Mouse (Mus musculus) midbrain, postnatal 0 days (tissue): ENCODE measurements at regions not wholly inside any gene's neighbourhood (a gene's known extent, or its start where the extent isn't known, plus 50 kb on each side); places are given as distances from the start of the nearest gene placed in this dataset.

ENCODE experiments used
- ATAC-seq: fragments of 200-750 bp; cut with Nextera tagmentation; 2 replicates; pipeline ENCODE4 v1.8.0; 2017; ENCODE audit warnings: moderate number of reproducible peaks, mild to moderate bottlenecking, moderate TSS enrichment, moderate library complexity; ENCODE audit not compliant: low FRiP score
- DNase-seq: peaks from one replicate; pipeline ENCODE4 v3.0.0-alpha.2; 2015; ENCODE audit warnings: low spot score
- H3K27ac ChIP-seq: fragments of 300-500 bp; sonication (generic); 2 replicates; pipeline ENCODE4 v1.5.1; 2014; ENCODE audit warnings: low read depth, mild to moderate bottlenecking, low read length, mixed read lengths
- H3K27me3 ChIP-seq: fragments of 300-500 bp; sonication (generic); 2 replicates; pipeline ENCODE4 v1.6.1; 2014; ENCODE audit warnings: low read length, control low read depth, mixed read lengths; ENCODE audit not compliant: insufficient read depth
- H3K36me3 ChIP-seq: fragments of 300-500 bp; sonication (generic); 2 replicates; pipeline ENCODE4 v1.6.1; 2014; ENCODE audit warnings: low read length, control low read depth, mixed read lengths; ENCODE audit not compliant: insufficient read depth
- H3K4me1 ChIP-seq: fragments of 300-500 bp; sonication (generic); 2 replicates; pipeline ENCODE4 v1.6.1; 2014; ENCODE audit warnings: mild to moderate bottlenecking, control low read depth, antibody characterized with exemption, low read length, mixed read lengths; ENCODE audit not compliant: insufficient read depth
- H3K4me2 ChIP-seq: fragments of 300-500 bp; sonication (generic); 2 replicates; pipeline ENCODE4 v1.6.1; 2014; ENCODE audit warnings: low read depth, mild to moderate bottlenecking, low read length, mixed read lengths; ENCODE audit not compliant: poor library complexity, severe bottlenecking
- H3K4me3 ChIP-seq: fragments of 300-500 bp; sonication (generic); 2 replicates; pipeline ENCODE4 v1.5.1; 2014; ENCODE audit warnings: low read depth, mild to moderate bottlenecking, low read length, moderate library complexity
- H3K9ac ChIP-seq: fragments of 300-500 bp; sonication (generic); replicated peaks from 2 replicates; pipeline ENCODE4 v1.6.1; 2014; ENCODE audit warnings: mild to moderate bottlenecking, low read length, moderate library complexity, mixed read lengths; ENCODE audit not compliant: poor library complexity, severe bottlenecking
- H3K9me3 ChIP-seq: fragments of 300-500 bp; sonication (generic); 2 replicates; pipeline ENCODE4 v1.6.1; 2016; ENCODE audit warnings: low read length, control low read depth
- CTCF ChIP-seq: IDR thresholded peaks from 2 replicates; pipeline ENCODE4 v1.5.1; 2016; ENCODE audit warnings: antibody characterized with exemption, mild to moderate bottlenecking
- WGBS: fragments of 180-500 bp; shearing (Covaris S2); extraction: QIAGEN DNeasy Blood & Tissue Kit; methylation state at CpG from one replicate; pipeline ENCODE4 v1.1.7; 2014; 5-methylcytosine and 5-hydroxymethylcytosine counted together

GRCm38 (mm10) chr4:99394244-99394643 is 98.5 kb downstream of the Gm12689 start:
- H3K9ac ChIP-seq, result no peak overlapping the region
- H3K9me3 ChIP-seq, result no peaks in the 10 kb centered on the region
- no peaks in the 10 kb centered on the region for H3K36me3 ChIP-seq
- DNase-seq (no peak), ATAC-seq (no peak)
- no peaks in the 10 kb centered on the region for H3K4me1 ChIP-seq
- no peak overlapping the region for H3K4me3 ChIP-seq
- H3K27ac ChIP-seq, result no peak overlapping the region
- no peak for TF ChIP-seq CTCF
- no peak overlapping the region for H3K4me2 ChIP-seq
- WGBS, result 72% methylated on average over 3 of the region's 3 CpGs
- H3K27me3 ChIP-seq, result no peaks in the 10 kb centered on the region

- 87% methylated on average over 7 of the region's 7 CpGs for WGBS
- DNase-seq (no peak), ATAC-seq (no peak)
- Histone ChIP-seq H3K27me3 (no peaks in the 10 kb centered on the region), H3K4me2 (no peak overlapping the region), H3K27ac (no peak overlapping the region), H3K9ac (no peak overlapping the region), H3K4me3 (no peak overlapping the region), H3K9me3 (no peaks in the 10 kb centered on the region), H3K4me1 (no peaks in the 10 kb centered on the region), H3K36me3 (no peaks in the 10 kb centered on the region)
- TF ChIP-seq CTCF, result no peak
These were observed 111.8 kb downstream of the Gm12689 start for GRCm38 (mm10) chr4:99407466-99407865.

GRCm38 (mm10) chr4:99423449-99423848 is 127.7 kb downstream of the Gm12689 start:
- Histone ChIP-seq H3K4me3 (no peak overlapping the region), H3K36me3 (no peaks in the 10 kb centered on the region), H3K9ac (no peak overlapping the region), H3K4me1 (no peaks in the 10 kb centered on the region), H3K4me2 (no peak overlapping the region), H3K27ac (no peak overlapping the region), H3K27me3 (no peaks in the 10 kb centered on the region), H3K9me3 (no peaks in the 10 kb centered on the region)
- ATAC-seq (no peak), DNase-seq (no peak)
- no peak for TF ChIP-seq CTCF
- 86% methylated on average over 1 of the region's 1 CpGs for WGBS

GRCm38 (mm10) chr4:99445077-99445754 is 149.5 kb downstream of the Gm12689 start:
- peak; percentile 29 for DNase-seq
- no peak overlapping the region for H3K27ac ChIP-seq

GRCm38 (mm10) chr4:99445755-99446128 is 150.0 kb downstream of the Gm12689 start:
- ATAC-seq (0 out of 2 replicates have a peak, but pooled peaks have one; percentile 27), DNase-seq (no peak)
- peak overlapping the region; percentile 25; the same call in 1 of the 2 replicates for H3K9ac ChIP-seq
- H3K27me3 ChIP-seq, result no peaks in the 10 kb centered on the region
- peak overlapping the region; percentile 42 for H3K4me2 ChIP-seq
- H3K36me3 ChIP-seq, result no peaks in the 10 kb centered on the region
- no peaks in the 10 kb centered on the region for H3K9me3 ChIP-seq
- H3K4me1 ChIP-seq, result no peaks in the 10 kb centered on the region
- TF ChIP-seq CTCF, result no peak
- H3K27ac ChIP-seq, result no peak overlapping the region
- H3K4me3 ChIP-seq, result peak overlapping the region; percentile 20; the same call in 1 of the 2 replicates
- WGBS, result 66% methylated on average over 9 of the region's 9 CpGs

More at GRCm38 (mm10) chr4:99445077-99445754, 149.5 kb downstream of the Gm12689 start:
- 48% methylated on average over 28 of the region's 28 CpGs for WGBS
- Histone ChIP-seq H3K4me2 (peak overlapping the region; percentile 42), H3K9me3 (no peaks in the 10 kb centered on the region), H3K9ac (peak overlapping the region; percentile 25; the same call in 1 of the 2 replicates), H3K27me3 (no peaks in the 10 kb centered on the region; the same call in 1 of the 2 replicates), H3K36me3 (no peaks in the 10 kb centered on the region), H3K4me1 (no peaks in the 10 kb centered on the region), H3K4me3 (peak overlapping the region; percentile 20; the same call in 1 of the 2 replicates)
- TF ChIP-seq CTCF, result peak; percentile 53
- ATAC-seq, result peak; percentile 49

- Histone ChIP-seq H3K9me3 (no peaks in the 10 kb centered on the region), H3K9ac (no peak overlapping the region), H3K36me3 (no peaks in the 10 kb centered on the region), H3K4me3 (no peak overlapping the region), H3K4me2 (peak overlapping the region; percentile 43; the same call in 1 of the 2 replicates), H3K4me1 (no peaks in the 10 kb centered on the region), H3K27me3 (no peaks in the 10 kb centered on the region), H3K27ac (no peak overlapping the region)
- no peak for TF ChIP-seq CTCF
- DNase-seq (no peak), ATAC-seq (no peak)
- 42% methylated on average over 4 of the region's 4 CpGs for WGBS
These were observed 163.3 kb downstream of the Gm12689 start for GRCm38 (mm10) chr4:99458984-99459383.
